Mouse (Mus musculus) G1E (cell line): ENCODE measurements around the gene Xirp2. TPM values are rescaled to one million over a fixed set of nuclear protein-coding genes. Genes with fewer than 3 reads are reported as not detected.
"Not testable (repeated sequence)": the region's sequence is repeated elsewhere in the genome, so short reads cannot be mapped to it uniquely, and the experiment has no call there.

Source experiments
- ATAC-seq: 2 replicates; pipeline ENCODE4 v1.8.0; 2016; ENCODE audit warnings: mild to moderate bottlenecking; ENCODE audit not compliant: insufficient number of reproducible peaks, poor library complexity, low FRiP score, severe bottlenecking; ENCODE audit errors: extremely low read depth
- DNase-seq: peaks from one replicate; pipeline ENCODE4 v3.0.0; 2012; ENCODE audit warnings: low spot score
- H3K27me3 ChIP-seq: 2 replicates; pipeline ENCODE4 v1.6.1; 2012; ENCODE audit warnings: mild to moderate bottlenecking, low read length, inconsistent platforms; ENCODE audit not compliant: insufficient read depth
- H3K36me3 ChIP-seq: replicated peaks from 2 replicates; pipeline ENCODE3; 2012; ENCODE audit warnings: mild to moderate bottlenecking, inconsistent platforms
- H3K4me1 ChIP-seq: 2 replicates; pipeline ENCODE4 v1.6.1; 2012; ENCODE audit warnings: low read depth, low read length, inconsistent platforms, mixed read lengths; ENCODE audit not compliant: insufficient read depth
- H3K4me3 ChIP-seq: 2 replicates; pipeline ENCODE4 v1.5.1; 2012; ENCODE audit warnings: low read depth, mild to moderate bottlenecking, inconsistent platforms, low read length, moderate library complexity, mixed read lengths
- H3K9me3 ChIP-seq: replicated peaks from 2 replicates; pipeline ENCODE4 v1.6.1; 2012; ENCODE audit warnings: inconsistent platforms
- CTCF ChIP-seq: IDR thresholded peaks from 2 replicates; pipeline ENCODE4 v1.5.1; 2012; ENCODE audit warnings: low read depth, low read length, inconsistent platforms, mixed read lengths
- GATA1 ChIP-seq: IDR thresholded peaks from 2 replicates; pipeline ENCODE4 v1.6.1; 2012; ENCODE audit warnings: borderline replicate concordance, low read length, inconsistent platforms, mixed read lengths
- GATA2 ChIP-seq: IDR thresholded peaks from 2 replicates; pipeline ENCODE4 v1.6.1; 2012; ENCODE audit warnings: low read depth, low read length, inconsistent platforms, borderline replicate concordance
- POLR2AphosphoS5 ChIP-seq: IDR thresholded peaks from 2 replicates; pipeline ENCODE4 v1.6.1; 2012; ENCODE audit warnings: low read depth, low read length, inconsistent platforms; ENCODE audit not compliant: insufficient replicate concordance
- TAL1 ChIP-seq: conservative IDR thresholded peaks from 2 replicates; pipeline ENCODE4 v1.6.1; 2012; ENCODE audit warnings: low read depth, low read length, inconsistent platforms, mixed read lengths
- polyA plus RNA-seq: library from polyadenylated mRNA; stranded (reverse); fragments of >175 nt; gene quantifications from 2 replicates; pipeline ENCODE4 v1.2.3, GENCODE M21; 2012
- total RNA-seq, 2 experiments: library from RNA; stranded (forward) in 1 of 2; stranded (reverse) in 1 of 2; fragments of 200-1000 nt in 1 of 2; fragments of >200 nt in 1 of 2; fragmentation: Nextera tagmentation in 1 of 2; gene quantifications; 2 replicates each; pipeline ENCODE4 v1.2.3; 2014 to 2017

Xirp2 gene
- total and polyA plus RNA-seq, 3 experiments, result 0.05 TPM; not detected in 2

- Histone ChIP-seq H3K4me3 (no peak overlapping the region), H3K36me3 (no peaks in the 10 kb centered on the region), H3K4me1 (no peaks in the 10 kb centered on the region), H3K27me3 (no peaks in the 10 kb centered on the region), H3K9me3 (no peaks in the 10 kb centered on the region)
- DNase-seq, result no peak
- no peak for ATAC-seq
- TF ChIP-seq CTCF (no peak), TAL1 (no peak), GATA1 (no peak), POLR2AphosphoS5 (no peak), GATA2 (no peak)
These were observed 1.4 kb downstream of the Xirp2 start for GRCm38 (mm10) chr2:67447206-67447605.

GRCm38 (mm10) chr2:67460857-67461256, 15.1 kb downstream of the Xirp2 start:
- TF ChIP-seq TAL1, result no peak
- no peak for TF ChIP-seq POLR2AphosphoS5
- TF ChIP-seq GATA1, result no peak
- no peak for TF ChIP-seq CTCF
- Histone ChIP-seq H3K27me3 (no peaks in the 10 kb centered on the region), H3K9me3 (peaks cover 10% of the 10 kb centered on the region), H3K36me3 (no peaks in the 10 kb centered on the region), H3K4me1 (no peaks in the 10 kb centered on the region), H3K4me3 (no peak overlapping the region)
- no peak for DNase-seq
- ATAC-seq, result no peak

- DNase-seq, result no peak
- no peaks in the 10 kb centered on the region for H3K27me3 ChIP-seq
- H3K9me3 ChIP-seq, result 0 out of 2 replicates have a peak, but pooled peaks cover 1% of the 10 kb centered on the region
These were observed 21.2 kb downstream of the Xirp2 start for GRCm38 (mm10) chr2:67467036-67467435.

GRCm38 (mm10) chr2:67470030-67470429, 24.2 kb downstream of the Xirp2 start:
- H3K9me3 ChIP-seq, H3K27me3 ChIP-seq, H3K4me1 ChIP-seq, DNase-seq, H3K36me3 ChIP-seq, ATAC-seq, H3K4me3 ChIP-seq: not testable (repeated sequence)

More at GRCm38 (mm10) chr2:67467036-67467435, 21.2 kb downstream of the Xirp2 start:
- no peak for ATAC-seq
- no peak overlapping the region for H3K4me3 ChIP-seq
- no peaks in the 10 kb centered on the region for H3K4me1 ChIP-seq
- no peaks in the 10 kb centered on the region for H3K36me3 ChIP-seq
- TF ChIP-seq CTCF, result no peak
- no peak for TF ChIP-seq GATA1
- TF ChIP-seq POLR2AphosphoS5, result no peak
- no peak for TF ChIP-seq GATA2
- TF ChIP-seq TAL1, result no peak

- H3K9me3 ChIP-seq, result peaks cover 11% of the 10 kb centered on the region; the same call in 1 of the 2 replicates
- TF ChIP-seq GATA1, result no peak
- TF ChIP-seq TAL1, result no peak
- no peak for TF ChIP-seq POLR2AphosphoS5
- no peak for TF ChIP-seq CTCF
- no peak for TF ChIP-seq GATA2
- H3K36me3 ChIP-seq, result no peaks in the 10 kb centered on the region
- ATAC-seq (no peak), DNase-seq (no peak)
- no peaks in the 10 kb centered on the region for H3K27me3 ChIP-seq
- H3K4me1 ChIP-seq, result no peaks in the 10 kb centered on the region
- no peak overlapping the region for H3K4me3 ChIP-seq
These were observed 32.0 kb downstream of the Xirp2 start for GRCm38 (mm10) chr2:67477753-67478152.

- Histone ChIP-seq H3K9me3 (peaks cover 11% of the 10 kb centered on the region; the same call in 1 of the 2 replicates), H3K27me3 (no peaks in the 10 kb centered on the region), H3K4me3 (no peak overlapping the region), H3K36me3 (no peaks in the 10 kb centered on the region), H3K4me1 (no peaks in the 10 kb centered on the region)
- DNase-seq, result no peak
- ATAC-seq, result no peak
- TF ChIP-seq GATA2, result no peak
- TF ChIP-seq TAL1, result no peak
- TF ChIP-seq POLR2AphosphoS5, result no peak
- no peak for TF ChIP-seq GATA1
- no peak for TF ChIP-seq CTCF
These were observed 35.2 kb downstream of the Xirp2 start for GRCm38 (mm10) chr2:67481051-67481450.

GRCm38 (mm10) chr2:67486721-67487120, 40.9 kb downstream of the Xirp2 start:
- no peak for TF ChIP-seq CTCF
- TF ChIP-seq GATA1, result no peak
- no peak for TF ChIP-seq TAL1
- no peak for TF ChIP-seq GATA2
- no peaks in the 10 kb centered on the region for H3K4me1 ChIP-seq
- H3K9me3 ChIP-seq, result peaks cover 14% of the 10 kb centered on the region
- DNase-seq (no peak), ATAC-seq (no peak)
- no peaks in the 10 kb centered on the region for H3K36me3 ChIP-seq
- no peaks in the 10 kb centered on the region for H3K27me3 ChIP-seq
- H3K4me3 ChIP-seq, result no peak overlapping the region
